Mouse (Mus musculus): ENCODE results near the gene AU040320.

The AU040320 gene

GRCm38 (mm10) chr4:126750046-126750683 is 3.2 kb upstream of the AU040320 start:
- peak; percentile 95 for DNase-seq

- peak; percentile 81 for DNase-seq
These were observed 2.3 kb upstream of the AU040320 start for GRCm38 (mm10) chr4:126750863-126751555.

GRCm38 (mm10) chr4:126751556-126752023 is 1.8 kb upstream of the AU040320 start:
- no peak for DNase-seq

- DNase-seq: peak; percentile 92
These were observed 1.2 kb upstream of the AU040320 start for GRCm38 (mm10) chr4:126752024-126752607.

- no peak for DNase-seq
These were observed 669 bp upstream of the AU040320 start for GRCm38 (mm10) chr4:126752608-126753141.

- DNase-seq: no peak
These were observed 877 bp downstream of the AU040320 start for GRCm38 (mm10) chr4:126754231-126754611.

- DNase-seq: no peak
These were observed 1.5 kb downstream of the AU040320 start for GRCm38 (mm10) chr4:126754736-126755374.

GRCm38 (mm10) chr4:126756766-126757165 is 3.4 kb downstream of the AU040320 start:
- no peak for DNase-seq

GRCm38 (mm10) chr4:126758299-126758698 is 5.0 kb downstream of the AU040320 start:
- DNase-seq: no peak

- no peak for DNase-seq
These were observed 6.1 kb downstream of the AU040320 start for GRCm38 (mm10) chr4:126759435-126759834.

GRCm38 (mm10) chr4:126762586-126763359 is 9.4 kb downstream of the AU040320 start:
- DNase-seq: peak; percentile 53

- no peak for DNase-seq
These were observed 10.1 kb downstream of the AU040320 start for GRCm38 (mm10) chr4:126763483-126763882.

- peak; percentile 64 for DNase-seq
These were observed 16.6 kb downstream of the AU040320 start for GRCm38 (mm10) chr4:126769800-126770563.

GRCm38 (mm10) chr4:126770831-126771230 is 17.5 kb downstream of the AU040320 start:
- DNase-seq: peak; percentile 71

GRCm38 (mm10) chr4:126773871-126774270 is 20.5 kb downstream of the AU040320 start:
- peak; percentile 24 for DNase-seq

- peak; percentile 68 for DNase-seq
These were observed 21.8 kb downstream of the AU040320 start for GRCm38 (mm10) chr4:126775182-126775581.

- peak; percentile 61 for DNase-seq
These were observed 25.8 kb downstream of the AU040320 start for GRCm38 (mm10) chr4:126779148-126779581.

GRCm38 (mm10) chr4:126779826-126780775 is 26.8 kb downstream of the AU040320 start:
- peak; percentile 56 for DNase-seq

- peak; percentile 80 for DNase-seq
These were observed 28.5 kb downstream of the AU040320 start for GRCm38 (mm10) chr4:126781871-126782270.

- peak; percentile 62 for DNase-seq
These were observed 29.2 kb downstream of the AU040320 start for GRCm38 (mm10) chr4:126782512-126782911.
